Mouse (Mus musculus): ENCODE measurements at regions not wholly inside any gene's neighbourhood (a gene's known extent, or its start where the extent isn't known, plus 50 kb on each side); places are given as distances from the start of the nearest gene placed in this dataset.

DNA sequence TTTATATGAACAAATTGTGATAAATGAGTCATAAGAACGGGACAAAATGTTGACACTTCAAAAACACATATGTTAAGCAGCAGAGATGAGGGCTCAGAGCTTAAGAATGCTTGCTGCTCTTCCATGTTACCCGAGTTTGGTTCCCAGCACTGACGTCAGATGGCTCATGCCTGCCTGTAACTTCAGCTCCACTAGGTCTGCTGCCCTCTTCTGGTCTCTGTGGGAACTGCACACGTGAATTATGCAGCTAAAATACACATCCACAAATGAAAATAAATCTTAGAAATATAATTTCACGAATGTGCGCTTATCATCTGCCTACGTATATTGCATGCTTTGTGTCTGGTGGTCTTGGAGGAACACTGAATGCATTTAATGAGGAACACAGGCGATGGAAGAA is 432.5 kb downstream of the Tmem132b start:
- no peak overlapping the region for H3K9ac ChIP-seq (ENCODE audit: insufficient read depth, low read depth)
- peaks cover 67% of the 10 kb centered on the region for H3K9me3 ChIP-seq (replicated peaks; ENCODE audit: low read length)
- H3K79me2 ChIP-seq (replicated peaks; ENCODE audit: control insufficient read depth, extremely low read depth, insufficient read depth, poor library complexity, severe bottlenecking) = no peaks in the 10 kb centered on the region
- no peak overlapping the region for H3K27ac ChIP-seq (ENCODE audit: insufficient read depth, low read depth)
- dilution Hi-C loops (cut with MboI; ENCODE audit: extremely low pct_ligation_motif_present, extremely low pct_unique_long_range_greater_than_20kb, low sequenced_read_pairs) (no loop called here), in situ Hi-C loops (cut with MboI; ENCODE audit: low pct_ligation_motif_present, low pct_unique_long_range_greater_than_20kb, low sequenced_read_pairs) (no loop called here)
- TF ChIP-seq HCFC1 (IDR thresholded peaks at IDR 0.05; ENCODE audit: low read depth, low read length) (no peak), ZC3H11A (IDR thresholded peaks at IDR 0.05; ENCODE audit: low read depth, low read length) (no peak), CTCF (conservative IDR thresholded peaks at IDR 0.05 in 1 of 2, IDR thresholded peaks at IDR 0.05 in 1 of 2; ENCODE audit: low read depth in 2 of 2, low read length in 2 of 2) (peak; percentile 8 to 10; a peak in 1 of 4 replicates), KAT2A (IDR thresholded peaks at IDR 0.05; ENCODE audit: insufficient replicate concordance, low read length) (no peak)
- peak; percentile 0 for DNase-seq (ENCODE audit: extremely low read depth)
- H3K36me3 ChIP-seq (replicated peaks in 1 of 2; ENCODE audit: control insufficient read depth in 1 of 2, insufficient read depth in 1 of 2, low read length in 1 of 2) = no peaks in the 10 kb centered on the region
- no peak overlapping the region for H3K4me2 ChIP-seq (ENCODE audit: insufficient read depth, low read depth, poor library complexity, severe bottlenecking)
- H3K27me3 ChIP-seq (replicated peaks) = no peaks in the 10 kb centered on the region
- H3K4me3 ChIP-seq (replicated peaks in 1 of 3; ENCODE audit: low read depth in 2 of 3, low read length in 2 of 3, poor library complexity in 1 of 3) = no peak overlapping the region
- no peaks in the 10 kb centered on the region for H3K4me1 ChIP-seq (ENCODE audit: control insufficient read depth in 1 of 2, insufficient read depth in 2 of 2)

DNA sequence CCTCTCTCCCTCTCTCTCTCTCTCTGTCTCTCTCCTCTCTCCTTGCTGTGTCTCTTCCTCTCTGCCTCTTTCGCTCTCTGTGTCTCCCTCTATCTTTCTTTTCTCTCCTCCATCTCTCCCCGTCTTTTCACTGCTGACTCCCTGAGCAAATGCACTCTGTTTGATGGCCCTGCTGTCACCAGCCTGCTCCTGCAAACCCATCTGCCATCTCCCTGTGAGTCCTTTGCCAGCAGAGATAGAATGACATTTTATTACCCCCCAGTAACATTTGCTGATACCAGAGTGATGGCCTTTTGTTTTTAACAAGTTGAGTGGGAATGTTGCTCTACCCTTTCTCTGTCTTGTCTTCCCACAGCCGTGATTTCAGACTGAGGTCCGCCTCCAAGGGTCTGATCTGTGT is 436.6 kb downstream of the Tmem132b start:
- H3K79me2 ChIP-seq (replicated peaks; ENCODE audit: control insufficient read depth, extremely low read depth, insufficient read depth, poor library complexity, severe bottlenecking) = no peaks in the 10 kb centered on the region
- peaks cover 84% of the 10 kb centered on the region for H3K9me3 ChIP-seq (replicated peaks; ENCODE audit: low read length)
- H3K4me1 ChIP-seq (ENCODE audit: control insufficient read depth in 1 of 2, insufficient read depth in 2 of 2) = no peaks in the 10 kb centered on the region
- H3K36me3 ChIP-seq (replicated peaks in 1 of 2; ENCODE audit: control insufficient read depth in 1 of 2, insufficient read depth in 1 of 2, low read length in 1 of 2) = no peaks in the 10 kb centered on the region
- in situ Hi-C loops (cut with MboI; ENCODE audit: low pct_ligation_motif_present, low pct_unique_long_range_greater_than_20kb, low sequenced_read_pairs) = no loop called here
- no peak for TF ChIP-seq TBP (conservative IDR thresholded peaks at IDR 0.05; ENCODE audit: low read depth, low read length)
- no peak for TF ChIP-seq MYC (IDR thresholded peaks at IDR 0.05; ENCODE audit: low read depth, low read length)
- TF ChIP-seq POLR2A (IDR thresholded peaks at IDR 0.05; ENCODE audit: low read depth, low read length) = no peak
- no peak overlapping the region for H3K27ac ChIP-seq (ENCODE audit: insufficient read depth, low read depth)
- DNase-seq (ENCODE audit: extremely low read depth) = no peak
- no peak overlapping the region for H3K4me2 ChIP-seq (ENCODE audit: insufficient read depth, low read depth, poor library complexity, severe bottlenecking)
- H3K27me3 ChIP-seq (replicated peaks) = no peaks in the 10 kb centered on the region
- dilution Hi-C loops (cut with MboI; ENCODE audit: extremely low pct_ligation_motif_present, extremely low pct_unique_long_range_greater_than_20kb, low sequenced_read_pairs) = no loop called here
- no peak overlapping the region for H3K4me3 ChIP-seq (replicated peaks in 1 of 3; ENCODE audit: low read depth in 2 of 3, low read length in 2 of 3, poor library complexity in 1 of 3)
- H3K9ac ChIP-seq (ENCODE audit: insufficient read depth, low read depth) = no peak overlapping the region

DNA sequence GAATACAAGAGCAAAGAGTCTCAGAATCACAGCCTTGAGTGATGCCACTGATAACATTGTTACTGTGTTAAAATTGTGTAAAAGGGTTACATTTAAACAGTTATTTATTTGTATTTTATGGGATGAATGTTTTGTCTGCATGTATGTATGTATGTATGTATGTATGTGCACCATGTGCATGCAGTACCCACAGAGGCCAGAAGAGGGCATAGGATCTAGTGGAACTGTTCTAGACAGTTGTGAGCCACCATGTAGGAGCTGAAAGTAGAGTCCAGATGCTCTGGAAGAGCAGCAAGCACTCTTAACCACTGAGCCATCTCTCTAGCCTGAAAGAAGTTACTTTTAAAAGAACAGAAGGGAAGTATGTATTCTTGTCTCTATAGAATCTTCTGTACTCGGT is 442.5 kb downstream of the Tmem132b start:
- peaks cover 69% of the 10 kb centered on the region for H3K9me3 ChIP-seq (replicated peaks; ENCODE audit: low read length)
- in situ Hi-C loops (cut with MboI; ENCODE audit: low pct_ligation_motif_present, low pct_unique_long_range_greater_than_20kb, low sequenced_read_pairs) (no loop called here), dilution Hi-C loops (cut with MboI; ENCODE audit: extremely low pct_ligation_motif_present, extremely low pct_unique_long_range_greater_than_20kb, low sequenced_read_pairs) (no loop called here)
- H3K4me1 ChIP-seq (ENCODE audit: control insufficient read depth in 1 of 2, insufficient read depth in 2 of 2) = no peaks in the 10 kb centered on the region
- no peak overlapping the region for H3K4me3 ChIP-seq (replicated peaks in 1 of 3; ENCODE audit: low read depth in 2 of 3, low read length in 2 of 3, poor library complexity in 1 of 3)
- TF ChIP-seq USF2 (conservative IDR thresholded peaks at IDR 0.05; ENCODE audit: low read depth, low read length) (no peak), MXI1 (IDR thresholded peaks at IDR 0.05; ENCODE audit: low read depth, low read length) (no peak), ELF1 (IDR thresholded peaks at IDR 0.05; ENCODE audit: low read depth, low read length) (no peak), MYC (IDR thresholded peaks at IDR 0.05; ENCODE audit: low read depth, low read length) (no peak)
- no peak overlapping the region for H3K4me2 ChIP-seq (ENCODE audit: insufficient read depth, low read depth, poor library complexity, severe bottlenecking)
- no peak overlapping the region for H3K27ac ChIP-seq (ENCODE audit: insufficient read depth, low read depth)
- H3K9ac ChIP-seq (ENCODE audit: insufficient read depth, low read depth) = no peak overlapping the region
- no peaks in the 10 kb centered on the region for H3K36me3 ChIP-seq (replicated peaks in 1 of 2; ENCODE audit: control insufficient read depth in 1 of 2, insufficient read depth in 1 of 2, low read length in 1 of 2)
- no peaks in the 10 kb centered on the region for H3K27me3 ChIP-seq (replicated peaks)
- no peaks in the 10 kb centered on the region for H3K79me2 ChIP-seq (replicated peaks; ENCODE audit: control insufficient read depth, extremely low read depth, insufficient read depth, poor library complexity, severe bottlenecking)
- no peak for DNase-seq (ENCODE audit: extremely low read depth)

Data from CH12.LX (cell line).